Mouse (Mus musculus) thymus, adult 2 months (tissue): Measurements from ENCODE around the gene Smagp.

Experiments used
- CTCF ChIP-seq: fragments of 200-500 bp; IDR thresholded peaks from 2 replicates; pipeline ENCODE4 v1.5.1; 2012; ENCODE audit warnings: mild to moderate bottlenecking, control low read depth, low read length, moderate library complexity, borderline replicate concordance; ENCODE audit not compliant: control insufficient read depth, poor library complexity, insufficient read depth; ENCODE audit errors: extremely low read depth
- POLR2A ChIP-seq: fragments of 200-500 bp; IDR thresholded peaks from 2 replicates; pipeline ENCODE4 v1.6.1; 2012; ENCODE audit warnings: mild to moderate bottlenecking, low read length, control low read depth, moderate library complexity; ENCODE audit not compliant: control insufficient read depth, poor library complexity, insufficient read depth; ENCODE audit errors: extremely low read depth

- no peak for TF ChIP-seq CTCF
- TF ChIP-seq POLR2A: no peak
Observed at GRCm38 (mm10) chr15:100651610-100652009, 14.9 kb upstream of the Smagp start.
